Mouse (Mus musculus) ovary, postnatal 14 days (tissue): ENCODE measurements around the gene Vmn2r11.
"Not testable (repeated sequence)": the region's sequence is repeated elsewhere in the genome, so short reads cannot be mapped to it uniquely, and the experiment has no call there.

Source experiments
- DNase-seq: peaks from one replicate; pipeline ENCODE4 v3.0.0; 2022; ENCODE audit warnings: low spot score

Gene Vmn2r11

DNA sequence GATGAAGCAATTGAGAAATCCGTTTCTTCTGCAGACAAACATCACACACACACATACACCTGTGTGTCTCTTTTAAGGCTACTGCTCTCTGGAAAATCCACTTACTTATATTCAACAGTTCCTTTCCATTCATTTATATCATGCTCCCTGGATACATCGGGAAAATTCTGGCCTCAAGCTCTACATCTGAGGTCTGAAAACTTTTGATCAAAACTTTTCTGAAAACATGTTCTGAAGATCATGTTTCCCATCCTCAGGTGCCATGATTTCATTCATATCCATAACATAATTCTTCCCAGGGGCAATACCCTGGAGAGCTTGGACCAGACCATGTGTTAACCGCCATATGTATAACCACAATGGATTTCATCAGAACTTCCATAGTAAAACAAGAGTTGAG is at the start of gene Vmn2r11:
Gene Vmn2r11 (minus strand): TSS at position 101 of the 400 bp plus-strand sequence.
- DNase-seq: not testable (repeated sequence)

GRCm38 (mm10) chr5:109097850-109098249 is 38.5 kb upstream of the Vmn2r11 start, which contains the start of gene Vmn2r12:
TSS of gene Vmn2r12 (minus strand) at chr5:109097950.
- DNase-seq: not testable (repeated sequence)

GRCm38 (mm10) chr5:109096482-109096881 is 37.1 kb upstream of the Vmn2r11 start:
- not testable (repeated sequence) for DNase-seq

GRCm38 (mm10) chr5:109072016-109072415 is 12.6 kb upstream of the Vmn2r11 start:
- not testable (repeated sequence) for DNase-seq

DNA sequence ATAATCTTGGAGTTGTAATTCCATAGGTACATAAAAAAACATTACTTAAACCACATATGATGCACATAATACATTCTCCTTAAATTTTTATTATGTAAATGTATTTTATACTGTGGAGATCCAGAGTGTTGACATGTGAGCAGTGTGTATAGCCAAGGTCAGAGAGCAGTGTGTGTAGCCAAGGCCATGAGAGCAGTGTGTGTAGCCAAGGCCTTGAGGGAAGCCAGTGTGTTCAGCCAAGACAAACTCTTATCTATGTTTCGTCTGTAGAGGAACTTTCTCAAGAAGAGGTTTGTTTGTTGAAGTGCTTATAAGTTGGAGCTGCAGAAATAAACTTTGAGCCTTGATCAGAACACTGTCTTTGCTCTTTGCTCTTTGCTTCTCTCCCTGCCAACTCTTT is 4.1 kb downstream of the Vmn2r11 start:
- no peak for DNase-seq

- DNase-seq: no peak
These were observed 26.8 kb downstream of the Vmn2r11 start for GRCm38 (mm10) chr5:109032591-109032990.

- DNase-seq: not testable (repeated sequence)
These were observed 52.9 kb downstream of the Vmn2r11 start, which contains the start of gene Vmn2r10 for GRCm38 (mm10) chr5:109006427-109006826. TSS of gene Vmn2r10 (minus strand) at chr5:109006527.
